Mouse (Mus musculus): ENCODE results near the gene Plch2.
"Not testable (repeated sequence)": the region's sequence is repeated elsewhere in the genome, so short reads cannot be mapped to it uniquely, and the experiment has no call there.

Plch2 gene

DNA sequence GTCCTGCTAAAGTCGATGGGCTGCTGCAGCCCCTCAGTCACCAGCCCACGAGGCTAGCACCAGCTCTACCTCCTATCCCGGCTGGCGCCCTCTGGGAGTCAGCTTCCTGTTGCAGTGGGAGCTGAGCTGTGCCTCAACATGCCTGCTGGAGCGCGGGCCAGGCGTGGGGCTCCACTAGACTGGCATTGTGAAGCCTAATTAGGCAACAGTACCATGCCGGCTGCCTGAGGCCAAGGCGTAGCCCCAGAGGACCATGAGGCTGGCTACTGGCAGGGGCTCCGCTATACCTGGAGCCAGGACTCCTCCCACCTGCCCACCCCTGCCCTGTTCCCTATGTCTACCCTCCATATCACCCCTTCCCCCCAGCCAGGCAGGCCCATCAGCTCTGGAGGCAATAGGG is at the start of gene Plch2:
Gene Plch2, minus strand, starts transcription at position 61 of the 400 bp plus-strand sequence.
- DNase-seq: no peak

DNA sequence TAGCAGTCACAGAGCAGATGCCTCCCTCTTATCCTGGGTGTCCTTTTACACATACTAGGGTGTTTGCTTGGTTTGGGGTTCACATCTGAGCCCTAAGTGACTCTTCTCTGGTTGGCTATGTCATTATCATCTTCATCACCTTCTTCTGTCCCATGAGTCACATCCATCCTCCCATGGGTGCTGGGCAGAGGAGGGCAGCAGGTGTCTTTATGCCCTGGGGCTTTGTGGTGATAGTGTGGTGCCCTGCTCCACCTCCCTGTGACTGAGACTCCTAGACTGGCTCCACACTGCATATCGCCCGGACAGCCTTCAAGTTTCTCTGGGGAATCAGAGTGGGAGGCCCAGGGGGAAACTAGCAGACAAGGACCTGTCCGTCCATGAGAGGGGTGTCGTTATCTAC is 42.0 kb upstream of the Plch2 start:
- no peak for DNase-seq

DNA sequence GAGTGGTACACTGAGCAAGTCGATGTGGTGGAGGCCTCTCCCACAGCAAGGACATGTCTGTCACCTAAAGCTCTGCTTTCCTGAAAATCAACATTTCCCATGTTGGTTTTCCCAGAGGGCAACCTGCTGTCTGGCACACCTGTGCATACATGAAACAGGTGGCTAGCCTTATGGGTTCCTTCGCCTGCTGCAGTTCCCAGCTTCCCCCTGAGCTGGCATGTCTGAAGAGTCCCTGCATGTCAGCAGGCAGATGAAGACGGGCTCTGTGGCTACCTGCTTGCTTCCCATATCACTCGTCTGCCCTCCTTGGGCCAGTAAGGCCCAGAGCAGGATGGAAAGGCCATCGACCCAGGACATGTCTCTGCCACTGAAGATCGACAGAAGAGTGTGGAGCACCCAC is 40.9 kb upstream of the Plch2 start:
- DNase-seq: no peak

DNA sequence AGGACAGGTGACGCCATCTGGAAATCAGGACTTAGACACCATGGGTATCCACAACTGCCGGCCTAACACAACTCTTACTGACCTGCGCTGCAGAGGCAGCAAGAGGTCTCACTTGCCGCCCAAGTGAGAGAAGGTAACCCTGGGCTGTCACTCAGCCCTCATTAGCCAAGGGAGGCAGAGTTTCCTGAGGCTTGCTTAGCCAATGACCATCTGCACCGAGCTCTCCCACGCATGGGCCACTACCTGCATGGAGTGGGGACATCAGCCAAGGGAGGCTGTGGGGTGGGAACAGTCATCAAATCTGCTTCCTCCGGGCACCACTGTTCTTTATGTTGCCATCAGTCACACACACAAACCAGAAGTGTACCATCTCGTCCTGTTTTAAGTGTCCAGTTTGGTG is 39.4 kb upstream of the Plch2 start:
- DNase-seq: no peak

DNA sequence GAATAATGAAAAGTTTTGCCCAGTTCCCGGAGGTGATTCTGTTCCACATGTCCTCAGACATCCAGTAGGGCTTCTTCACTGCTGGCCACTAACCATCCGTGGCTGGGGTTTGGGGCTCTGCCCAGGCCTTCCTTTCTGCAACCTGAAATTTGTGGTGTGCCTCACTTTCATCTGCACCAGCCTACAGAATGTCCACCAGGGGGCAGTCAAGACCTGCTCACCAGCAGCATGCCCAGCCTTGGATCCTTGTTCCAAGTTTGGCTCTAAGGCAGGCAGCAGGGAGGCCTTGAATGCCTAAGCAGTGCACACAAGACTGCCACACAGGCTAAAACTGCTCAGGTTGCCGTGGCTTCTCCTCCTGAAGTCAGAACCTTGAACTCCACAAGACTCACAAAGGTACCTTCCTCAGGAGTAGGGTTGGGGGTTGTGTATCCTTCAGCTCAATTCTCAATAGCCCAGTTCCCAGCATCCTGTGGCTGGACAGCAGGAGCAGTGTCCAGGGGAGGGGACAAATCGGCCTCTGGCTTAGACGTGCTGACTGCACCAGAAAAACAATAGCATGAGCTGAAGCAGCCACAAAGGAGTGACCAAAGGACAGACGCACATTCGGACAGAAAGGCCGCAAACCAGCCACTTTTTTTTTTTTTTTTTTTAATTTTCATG is 38.8 kb upstream of the Plch2 start:
- DNase-seq: peak; percentile 91

DNA sequence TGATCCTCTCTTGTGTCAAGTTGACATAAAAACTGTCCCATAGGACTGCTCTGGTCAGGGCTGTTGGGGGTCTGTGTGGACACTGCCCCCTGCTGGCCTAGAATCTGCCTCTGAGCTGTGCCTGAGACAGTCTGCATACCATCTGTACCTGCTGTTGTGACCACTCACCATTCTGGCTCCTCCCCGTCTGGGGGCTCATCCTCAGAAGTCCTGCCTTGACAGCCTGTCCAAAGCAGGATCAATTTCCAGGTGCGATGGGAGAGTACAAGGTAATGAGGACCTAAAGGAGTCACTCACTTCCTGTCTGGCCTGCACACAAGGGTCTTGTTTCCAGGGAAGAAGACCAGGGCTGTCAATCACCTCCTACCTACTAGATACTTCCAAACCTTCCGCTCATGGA is 38.0 kb upstream of the Plch2 start:
- peak; percentile 66 for DNase-seq

DNA sequence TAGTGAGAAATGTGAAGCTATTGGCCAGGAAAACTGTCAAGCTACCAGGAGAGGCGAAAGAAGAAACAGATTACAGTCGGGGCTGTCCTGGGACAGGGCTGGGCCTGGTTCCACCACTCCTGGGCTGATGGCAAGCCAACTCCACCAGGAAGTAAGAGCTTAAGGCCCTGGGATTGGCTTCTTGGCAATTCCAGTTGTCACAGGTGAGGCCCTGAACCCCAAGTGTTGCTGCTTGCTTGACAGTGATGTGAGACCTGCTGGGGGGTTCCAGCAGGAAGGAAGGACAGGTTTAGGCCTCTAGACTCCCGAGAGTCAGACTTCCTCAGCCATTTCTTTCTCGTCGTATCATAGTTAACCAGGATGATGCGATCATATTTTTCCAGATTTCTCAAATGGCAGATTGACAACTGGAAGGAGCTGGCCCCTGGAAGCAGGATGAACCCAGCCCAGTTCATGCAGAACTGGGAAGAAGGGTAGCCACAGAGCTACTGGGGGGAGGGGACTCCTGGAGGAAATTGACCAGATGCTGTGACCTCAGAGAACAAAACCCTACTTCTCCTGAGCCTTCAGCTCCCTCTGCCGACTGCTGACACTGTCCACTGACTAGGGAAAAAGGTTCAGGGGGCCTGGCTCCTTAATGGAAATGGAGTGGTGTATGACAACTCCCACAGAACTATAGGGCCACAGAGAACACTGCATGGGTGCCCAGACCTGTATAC is 37.0 kb upstream of the Plch2 start:
- DNase-seq: no peak

DNA sequence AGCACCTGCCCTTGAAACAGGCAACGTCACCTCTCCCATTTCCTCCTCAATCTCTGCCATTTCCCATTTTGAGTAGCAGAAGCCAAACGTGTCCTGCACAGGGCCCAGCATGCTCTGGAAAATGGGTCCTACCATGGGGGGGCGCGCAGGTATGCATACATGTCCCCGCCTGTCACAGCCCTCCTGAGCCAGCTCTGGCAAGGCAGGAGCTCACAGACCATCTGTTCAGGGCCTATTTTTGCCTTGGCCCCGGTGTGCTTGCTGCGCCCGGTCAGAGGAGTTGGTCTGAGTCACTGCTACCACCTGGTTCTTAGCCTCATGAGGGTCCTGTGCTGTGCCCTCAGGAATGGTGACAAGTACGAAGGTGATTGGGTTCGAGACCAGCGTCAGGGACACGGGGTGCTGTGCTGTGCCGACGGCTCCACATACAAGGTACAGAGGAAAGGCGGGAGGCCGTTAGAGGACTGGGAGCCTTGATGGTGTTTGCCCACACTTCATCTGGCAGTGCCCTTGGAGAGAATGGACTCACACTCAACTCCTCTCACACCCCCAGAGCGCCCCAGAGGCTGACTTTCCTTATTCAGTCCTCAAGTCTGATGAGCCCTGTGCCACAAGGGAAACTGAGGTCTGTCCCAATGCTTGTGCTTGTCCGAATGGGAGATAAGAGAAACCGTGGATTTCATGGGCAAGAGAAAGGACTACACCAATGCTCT is 36.3 kb upstream of the Plch2 start:
- DNase-seq: no peak

DNA sequence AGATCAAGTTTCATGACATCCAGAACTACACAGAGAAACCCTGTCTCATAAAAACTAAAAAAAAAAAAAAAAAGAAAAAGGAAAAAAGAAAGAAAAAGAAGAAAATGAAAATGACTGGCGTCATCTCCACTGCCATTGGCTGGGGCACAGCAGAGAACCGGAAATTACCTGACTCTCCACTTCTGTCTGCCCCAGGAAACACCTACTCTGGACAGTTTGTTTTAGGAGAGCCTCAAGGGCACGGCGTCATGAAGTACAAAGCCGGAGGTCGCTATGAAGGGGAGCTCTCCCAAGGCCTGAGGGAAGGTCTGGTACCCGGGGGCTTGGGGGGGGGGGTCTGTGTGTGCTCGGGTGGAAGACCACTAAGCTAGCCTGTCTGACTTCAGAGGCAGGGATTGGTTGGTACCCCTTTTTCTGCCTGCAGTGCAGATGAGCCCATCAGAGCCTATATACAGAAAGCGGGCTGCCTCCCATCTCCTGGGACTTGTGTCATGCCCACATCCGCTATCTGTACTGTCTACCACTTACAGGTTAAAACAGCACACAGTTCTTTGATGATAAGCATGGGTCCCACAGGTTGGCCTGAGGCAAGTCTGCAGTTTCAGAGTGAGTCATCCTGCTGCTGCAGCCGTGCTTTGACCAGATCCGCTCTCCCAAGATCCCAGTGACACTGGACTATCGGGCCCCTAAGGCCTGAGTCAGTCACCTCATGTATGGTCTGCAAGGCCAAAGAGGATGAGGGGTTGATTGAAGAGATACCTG is 34.3 kb upstream of the Plch2 start:
- DNase-seq: no peak

DNA sequence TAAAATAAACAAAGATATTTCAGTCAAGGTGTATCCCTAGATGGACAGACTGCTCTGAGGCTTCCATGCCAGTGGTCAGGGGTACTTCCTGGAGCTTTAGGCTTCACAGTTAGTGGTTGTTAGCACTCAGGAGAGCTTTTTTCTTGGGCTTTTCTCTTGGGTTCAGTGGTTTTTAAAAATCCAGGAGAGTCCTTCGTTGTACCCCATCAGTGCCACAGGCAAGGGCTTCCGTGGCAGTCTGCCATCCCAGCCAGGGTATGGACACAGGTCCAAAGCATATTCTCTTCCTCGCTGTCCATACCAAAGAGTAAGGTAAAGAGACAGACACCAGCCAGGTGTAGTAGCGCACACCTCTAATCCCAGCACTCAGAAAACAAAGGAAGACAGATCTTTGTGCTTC is 33.6 kb upstream of the Plch2 start:
- DNase-seq: no peak

DNA sequence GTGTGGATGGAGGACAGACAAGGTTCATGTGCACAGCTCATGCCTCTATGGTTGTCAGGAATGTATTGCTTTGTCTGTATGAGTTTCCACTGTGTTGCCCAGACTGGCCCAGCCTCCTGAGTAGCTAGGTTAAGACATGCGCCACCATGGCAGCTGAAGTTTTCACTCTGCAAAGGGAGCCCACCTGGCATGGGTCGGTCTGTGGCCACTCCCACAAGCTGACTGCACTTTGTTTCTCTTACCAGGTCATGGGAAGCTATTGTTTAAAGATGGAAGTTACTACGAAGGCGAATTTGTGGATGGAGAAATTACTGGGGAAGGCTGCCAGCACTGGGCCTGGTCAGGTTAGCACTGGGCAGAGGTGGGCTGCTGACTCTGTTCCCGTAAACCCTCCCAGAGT is 32.7 kb upstream of the Plch2 start:
- DNase-seq: no peak

DNA sequence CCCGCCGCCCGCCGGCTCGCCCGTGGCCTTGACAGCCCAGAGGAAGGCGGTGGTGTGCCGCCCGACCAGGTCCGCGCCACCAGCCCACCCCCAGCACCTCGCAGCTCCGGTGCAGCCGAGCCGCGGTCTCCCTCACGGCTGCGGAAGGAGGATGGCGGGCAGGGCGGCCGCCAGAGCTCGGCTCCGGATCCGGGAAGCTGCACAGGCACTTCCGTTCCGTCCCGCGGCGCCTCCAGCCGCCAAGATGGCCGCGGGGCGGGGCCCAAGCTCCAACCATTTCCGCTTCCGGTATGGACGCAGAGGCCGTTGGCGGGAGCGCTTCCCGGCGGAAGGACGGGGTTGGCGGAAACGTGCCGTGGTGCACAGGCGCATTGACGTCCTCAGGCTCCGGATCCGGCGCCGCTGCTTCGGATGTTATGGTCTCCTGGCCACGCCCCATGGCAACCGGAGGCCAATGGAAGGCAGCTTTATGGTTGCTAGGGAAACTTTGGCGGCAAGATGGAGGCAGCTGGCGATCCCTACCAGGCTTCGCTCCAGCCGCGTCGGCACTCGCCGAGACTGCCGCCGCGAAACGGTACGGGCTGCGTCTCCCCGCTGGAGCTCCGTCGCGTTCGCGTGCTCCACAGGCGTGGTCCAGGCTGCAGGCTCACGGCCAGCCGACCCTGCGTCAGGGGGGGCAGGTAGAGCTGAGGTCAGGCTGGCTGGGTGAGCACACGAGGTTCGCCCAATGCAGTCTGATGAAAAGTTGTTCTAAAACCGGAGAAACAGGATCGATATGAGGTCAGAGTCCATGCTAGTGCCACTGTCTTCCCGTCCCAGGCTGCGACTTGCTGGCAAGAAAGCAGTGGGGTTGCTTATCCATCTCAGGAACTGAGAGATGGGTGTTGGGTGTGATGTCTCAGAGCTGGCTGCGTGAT is 29.8 kb upstream of the Plch2 start, which contains the start of the genes Rer1 and Morn1:
Gene Rer1, minus strand, starts transcription at position 275 of the 917 bp plus-strand sequence.
Gene Morn1, plus strand, starts transcription at position 470 of the 917 bp plus-strand sequence.
- peak; percentile 100 for DNase-seq

DNA sequence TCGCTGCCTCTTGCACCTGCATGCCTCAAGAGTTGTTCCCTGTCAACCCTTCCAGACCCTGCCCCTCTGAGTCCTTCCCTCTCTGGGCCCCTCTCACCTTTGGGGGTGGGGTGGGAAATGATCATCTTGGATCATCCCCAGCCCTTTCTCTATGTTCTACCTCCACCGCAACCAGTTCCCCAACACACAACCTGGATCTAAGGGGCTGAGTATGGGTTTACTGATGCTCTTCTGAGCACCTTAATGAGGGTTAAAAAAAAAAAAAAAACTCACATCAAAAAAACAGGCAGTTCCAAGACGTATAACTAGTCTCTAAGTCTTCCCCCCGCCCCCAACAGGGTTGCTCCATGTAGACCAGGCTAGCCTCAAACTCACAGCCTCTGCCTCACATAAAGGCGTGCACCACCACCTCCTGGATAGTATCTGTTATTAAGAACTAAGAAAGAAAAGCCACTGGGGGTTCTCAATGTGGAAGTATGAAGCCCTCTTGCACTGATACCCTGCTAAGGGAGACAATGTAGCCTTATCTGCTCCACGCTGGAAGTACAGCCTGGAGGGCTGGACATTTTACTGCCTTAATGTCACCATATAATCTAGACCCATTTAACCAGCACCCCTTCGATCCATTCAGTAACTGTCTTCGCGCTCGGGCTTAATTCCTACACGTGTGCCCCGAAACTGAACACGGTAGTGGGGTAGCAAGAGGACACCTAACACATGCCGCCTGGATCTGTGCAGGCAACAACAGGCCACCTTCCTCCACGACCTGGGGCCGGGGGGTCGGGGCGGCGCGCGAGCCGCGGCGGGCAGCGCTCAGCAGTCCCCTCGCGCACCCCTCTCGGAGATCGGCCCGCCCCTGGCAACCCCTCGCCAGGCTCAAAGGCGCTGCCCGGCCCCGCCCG is 28.9 kb upstream of the Plch2 start:
- no peak for DNase-seq

DNA sequence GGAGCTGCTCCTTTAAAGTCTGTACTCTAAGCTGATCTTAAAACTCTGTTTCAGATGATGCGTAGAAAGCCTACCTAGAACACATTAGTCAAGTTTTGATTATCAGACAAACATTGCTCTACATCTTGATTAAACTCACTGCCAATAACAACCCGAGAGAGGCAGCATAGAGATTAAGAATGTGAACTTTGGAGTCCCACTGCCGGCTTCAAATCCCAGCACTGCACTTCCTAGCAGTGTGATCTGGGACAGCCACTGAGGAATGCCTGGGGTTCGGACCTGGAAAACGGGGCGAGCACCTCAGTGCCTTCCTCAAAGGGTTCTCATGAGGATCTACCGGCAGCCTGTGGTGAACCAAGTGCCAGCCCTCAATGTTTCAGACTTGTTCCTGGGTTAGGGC is 27.8 kb upstream of the Plch2 start:
- peak; percentile 30 for DNase-seq

DNA sequence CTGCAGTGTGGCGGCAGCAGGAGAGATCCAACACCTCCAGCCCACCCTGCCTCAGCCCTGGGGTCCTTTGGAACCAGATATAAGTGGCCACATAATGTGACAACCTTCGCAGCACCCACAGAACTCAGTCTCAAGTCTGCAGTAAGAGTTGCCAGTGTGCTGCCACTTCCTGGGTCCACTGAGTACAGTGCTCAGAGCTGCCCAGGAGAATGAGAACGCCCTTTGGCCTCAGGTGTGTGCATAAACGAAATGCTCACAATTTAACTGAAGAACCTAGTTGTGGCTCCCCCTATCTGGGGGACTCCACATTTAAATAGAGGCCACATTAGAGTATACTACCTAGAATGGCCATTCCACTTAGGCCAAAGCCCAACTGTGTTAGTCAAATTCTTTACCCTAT is 27.0 kb upstream of the Plch2 start:
- peak; percentile 48 for DNase-seq

DNA sequence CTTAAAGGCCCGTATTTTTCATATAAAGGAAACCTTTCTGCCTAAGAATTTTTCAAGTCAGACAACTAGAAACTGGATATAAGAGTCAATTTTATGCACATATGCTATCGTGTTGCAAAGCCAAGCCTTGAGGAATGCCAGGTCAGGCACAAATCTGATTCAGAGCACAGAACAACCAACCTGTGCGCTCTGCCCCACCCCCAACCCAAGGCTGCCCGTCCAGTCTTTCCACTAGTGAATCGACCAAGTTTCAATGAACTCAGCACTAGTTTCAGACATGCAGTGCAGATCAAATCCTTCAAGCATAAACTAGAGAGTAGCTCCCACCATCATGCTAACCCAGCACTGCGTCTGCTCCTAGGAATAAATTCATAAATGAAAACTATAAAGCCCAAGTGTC is 23.1 kb upstream of the Plch2 start:
- DNase-seq: no peak

DNA sequence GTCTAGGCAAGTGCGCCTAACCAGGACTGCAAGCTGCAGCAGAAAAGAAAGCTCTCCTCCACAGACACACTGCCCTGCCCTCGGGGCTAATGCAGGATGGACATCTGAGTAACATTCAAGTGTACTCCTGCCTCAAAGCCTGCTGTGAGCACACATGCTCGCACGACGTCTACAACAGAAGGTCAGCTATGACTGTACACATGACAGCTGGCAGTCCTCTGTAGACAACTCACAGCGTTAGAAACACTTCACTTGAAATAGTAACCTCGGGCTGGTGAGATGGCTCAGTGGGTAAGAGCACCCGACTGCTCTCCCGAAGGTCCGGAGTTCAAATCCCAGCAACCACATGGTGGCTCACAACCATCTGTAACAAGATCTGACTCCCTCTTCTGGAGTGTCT is 22.2 kb upstream of the Plch2 start:
- DNase-seq: not testable (repeated sequence)

DNA sequence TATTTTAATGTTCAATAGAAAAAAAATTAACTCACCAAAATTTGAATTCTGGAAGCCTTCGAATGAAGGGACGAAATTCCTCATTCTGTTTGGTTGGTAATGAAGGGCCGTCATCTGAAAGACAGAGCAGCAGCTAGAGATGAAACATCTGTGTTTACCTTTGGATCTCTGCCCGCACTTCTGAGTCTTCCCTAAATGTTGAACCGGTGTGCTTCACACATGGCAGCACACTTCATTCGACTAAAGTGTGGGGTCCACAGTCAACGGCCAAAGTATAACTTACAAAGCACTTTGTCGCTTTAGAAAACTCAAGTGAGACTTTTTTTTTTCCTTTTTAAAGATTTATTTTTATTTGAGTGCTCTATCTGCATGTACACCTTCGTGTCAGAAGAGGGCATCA is 20.1 kb upstream of the Plch2 start:
- peak; percentile 56 for DNase-seq

DNA sequence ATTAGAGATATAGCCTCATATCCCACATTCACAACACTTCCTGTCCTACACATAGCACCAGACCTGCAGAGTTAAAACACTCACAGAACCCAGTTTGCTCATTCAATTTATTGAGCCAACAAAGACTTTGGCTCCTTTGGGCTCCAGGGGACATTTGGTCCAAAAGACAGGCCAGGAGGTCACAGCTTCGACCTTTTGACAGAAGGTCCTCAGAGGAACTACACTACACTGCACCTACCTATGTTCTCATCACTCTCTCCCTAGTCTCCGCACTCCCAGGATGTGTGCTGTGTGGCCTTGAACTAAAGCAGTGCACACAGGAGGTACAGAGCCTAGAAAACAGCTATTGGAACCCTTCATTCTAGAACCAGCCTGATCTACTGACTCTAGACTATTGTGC is 19.2 kb upstream of the Plch2 start:
- no peak for DNase-seq

DNA sequence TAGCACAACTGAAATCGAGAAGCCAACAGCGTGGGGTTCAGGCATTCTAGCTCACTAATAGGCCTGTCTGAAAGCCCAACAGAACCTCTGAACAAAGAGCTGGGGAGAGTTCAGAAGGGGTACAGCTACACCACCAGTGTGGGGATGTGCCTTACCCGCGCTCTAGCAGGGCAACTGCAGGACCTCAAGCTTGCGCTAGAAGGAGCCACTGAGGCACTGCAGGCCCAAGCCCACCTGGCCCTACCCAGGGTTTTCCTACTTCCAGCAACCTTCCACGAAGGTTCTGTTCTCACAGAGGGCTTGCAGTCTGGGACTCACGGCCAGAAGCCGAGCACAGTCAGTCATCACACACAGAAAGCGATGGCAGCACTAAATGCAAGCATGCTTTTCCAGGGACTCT is 18.6 kb upstream of the Plch2 start:
- DNase-seq: no peak

DNA sequence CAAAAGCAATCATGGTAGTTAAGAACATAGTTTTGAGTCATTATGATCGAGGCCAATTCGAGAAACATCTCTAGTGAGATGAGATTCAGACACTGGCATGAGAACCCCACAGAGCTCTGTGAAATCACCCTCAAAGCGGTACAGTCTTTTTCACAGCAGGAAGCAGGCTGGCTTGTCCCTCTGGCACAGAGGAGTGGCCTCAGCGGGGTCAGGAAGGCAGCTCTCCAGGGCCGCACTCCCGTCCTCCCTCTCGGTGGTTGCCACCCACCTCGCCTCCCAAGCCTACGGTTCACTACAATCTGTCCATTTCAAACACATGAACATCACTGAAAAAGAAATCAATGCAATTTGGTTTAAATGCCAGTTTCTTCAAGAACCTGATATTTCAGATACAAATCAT is 17.8 kb upstream of the Plch2 start:
- no peak for DNase-seq
